Mouse (Mus musculus): ENCODE measurements around the gene Gpatch2l. TPM values are rescaled to one million over a fixed set of nuclear protein-coding genes. Genes with fewer than 3 reads are reported as not detected.

The Gpatch2l gene
- total RNA-seq, 4 experiments from 2014 or later = 31.9 to 37.3 (median 32.8) TPM

GRCm38 (mm10) chr12:86276895-86277294 lies 35.2 kb downstream of the Gpatch2l start:
- DNase-seq (ENCODE audit: low spot score in 2 of 2) = peak; percentile 31 to 35

DNA sequence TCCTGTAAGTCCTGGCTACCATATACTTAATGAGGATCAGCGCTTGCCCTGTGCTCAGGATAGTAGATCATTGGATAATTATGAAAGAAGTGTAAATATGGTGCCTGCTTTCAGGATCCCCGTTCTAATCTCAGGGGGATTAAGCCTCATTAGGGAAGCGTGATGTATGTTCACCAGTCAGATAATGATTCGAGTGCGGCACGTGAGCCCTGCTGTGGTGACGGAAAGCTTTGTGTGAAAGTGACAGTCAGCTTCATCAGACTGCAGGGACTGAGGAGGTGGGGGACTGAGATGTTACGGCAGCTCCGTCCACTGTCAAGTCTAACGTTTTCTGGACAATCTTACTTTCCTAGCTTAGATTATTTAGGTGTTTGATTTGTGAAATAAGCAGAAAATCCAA lies 38.3 kb downstream of the Gpatch2l start:
- no peak for DNase-seq (ENCODE audit: low spot score in 2 of 2)

GRCm38 (mm10) chr12:86285704-86286103 lies 44.0 kb downstream of the Gpatch2l start:
- DNase-seq (ENCODE audit: low spot score in 2 of 2) = no peak

- no peak for DNase-seq (ENCODE audit: low spot score in 2 of 2)
Measured at GRCm38 (mm10) chr12:86297450-86297849, 55.8 kb downstream of the Gpatch2l start.

DNA sequence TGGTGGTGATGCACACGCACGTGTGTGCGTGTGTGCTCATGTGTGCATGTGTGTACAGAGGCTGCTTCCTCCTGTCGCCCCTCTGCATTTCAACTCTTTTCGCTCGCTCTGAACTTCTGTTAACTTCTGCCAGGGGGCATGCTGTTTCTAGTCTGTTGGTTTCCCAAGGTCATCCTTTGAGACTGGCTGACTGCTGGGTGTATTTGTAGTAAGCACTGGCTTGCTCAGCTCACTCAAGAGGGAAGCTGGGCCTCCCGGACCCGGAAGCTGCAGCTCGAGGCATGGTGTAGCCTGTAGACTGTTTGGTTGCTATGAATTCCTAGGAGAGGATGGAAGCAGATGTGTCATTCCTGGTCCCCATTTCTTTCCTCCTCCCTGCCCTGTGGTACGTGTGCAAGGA lies 61.3 kb downstream of the Gpatch2l start:
- no peak for DNase-seq (ENCODE audit: low spot score in 2 of 2)

GRCm38 (mm10) chr12:86305045-86305444 lies 63.4 kb downstream of the Gpatch2l start:
- DNase-seq (ENCODE audit: low spot score in 2 of 2) = no peak

GRCm38 (mm10) chr12:86305635-86306243 lies 64.1 kb downstream of the Gpatch2l start:
- DNase-seq (ENCODE audit: low spot score in 2 of 2) = no peak

DNA sequence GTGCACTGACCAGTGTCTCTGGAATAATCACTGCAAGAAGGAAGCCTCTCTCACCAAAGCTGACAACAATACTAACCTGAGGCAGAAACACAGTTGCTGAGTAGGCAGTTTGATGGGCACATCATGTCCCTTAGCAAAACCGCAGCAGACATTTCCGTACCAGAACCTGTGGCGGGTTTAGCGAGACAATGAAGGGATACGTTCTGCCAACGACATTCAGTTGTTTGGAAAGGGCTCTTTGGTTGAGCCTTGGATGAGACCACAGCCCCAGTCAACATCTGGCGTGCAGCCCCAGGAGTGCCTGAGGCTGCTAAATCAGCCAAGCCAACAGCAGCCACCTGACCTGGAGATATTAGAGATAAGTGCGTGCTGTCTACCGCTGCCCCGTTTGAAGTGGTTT lies 67.8 kb downstream of the Gpatch2l start:
- no peak for DNase-seq (ENCODE audit: low spot score in 2 of 2)

DNA sequence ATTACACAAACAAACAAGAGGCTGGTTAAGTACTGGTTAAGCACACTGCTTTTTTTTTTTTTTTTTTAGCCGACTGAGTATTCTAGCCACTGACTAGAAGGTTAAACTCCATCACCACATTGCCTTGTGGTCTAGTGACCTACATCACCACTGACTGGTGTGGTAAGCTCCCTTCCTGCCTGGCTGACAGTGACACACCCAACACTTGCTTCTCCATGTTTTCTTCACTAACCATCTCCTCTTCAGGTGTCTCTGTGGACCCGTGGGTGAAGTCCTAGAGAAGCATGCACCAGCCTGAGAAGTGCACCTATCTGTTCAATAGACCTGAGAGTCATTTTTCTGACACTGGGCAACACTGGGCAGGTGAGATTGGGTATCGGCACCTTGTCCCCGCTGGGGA lies 68.2 kb downstream of the Gpatch2l start:
- DNase-seq (ENCODE audit: low spot score in 2 of 2) = no peak

DNA sequence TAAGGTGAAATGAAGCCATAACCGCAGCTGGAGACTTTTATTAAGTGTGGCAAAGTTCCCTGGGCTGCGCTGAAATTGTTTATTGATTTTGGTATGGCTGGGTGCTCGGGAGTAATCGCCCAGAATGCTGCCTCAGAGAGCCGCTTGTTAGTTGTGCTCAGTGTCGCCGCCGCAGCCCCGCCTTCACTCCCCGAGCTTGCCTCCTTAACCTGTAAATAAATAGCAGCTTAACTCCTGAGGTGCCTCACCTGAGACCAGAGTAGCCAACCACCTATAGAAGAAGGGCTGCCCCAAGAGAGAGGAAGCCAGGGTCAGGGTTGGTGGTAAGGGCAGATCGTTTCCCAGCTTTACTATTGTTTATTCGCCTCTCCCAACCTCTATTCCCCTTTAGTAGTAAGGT lies 79.0 kb downstream of the Gpatch2l start:
- DNase-seq (ENCODE audit: low spot score in 2 of 2) = no peak

- no peak for DNase-seq (ENCODE audit: low spot score in 2 of 2)
Measured at GRCm38 (mm10) chr12:86324297-86324696, 82.6 kb downstream of the Gpatch2l start.

DNA sequence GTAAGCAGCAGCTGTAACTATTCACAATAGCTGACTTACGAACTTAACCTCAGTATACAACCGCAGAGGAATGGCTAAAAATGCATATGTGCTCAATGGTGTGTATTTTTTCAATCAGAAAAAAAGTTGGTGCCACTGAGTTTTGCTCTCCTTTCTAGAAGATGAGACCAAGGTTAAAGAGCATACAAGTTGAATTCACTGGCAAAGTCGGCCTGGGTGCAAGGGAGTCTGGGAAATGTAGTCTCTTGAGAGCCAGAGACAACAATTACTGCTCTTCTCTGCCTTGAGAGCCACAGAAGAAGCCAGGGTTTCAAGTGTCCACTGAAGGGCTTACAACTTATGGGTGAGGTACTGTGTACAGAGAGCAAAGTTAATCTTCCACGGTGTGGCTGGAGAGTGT lies 88.2 kb downstream of the Gpatch2l start:
- no peak for DNase-seq (ENCODE audit: low spot score in 2 of 2)

DNA sequence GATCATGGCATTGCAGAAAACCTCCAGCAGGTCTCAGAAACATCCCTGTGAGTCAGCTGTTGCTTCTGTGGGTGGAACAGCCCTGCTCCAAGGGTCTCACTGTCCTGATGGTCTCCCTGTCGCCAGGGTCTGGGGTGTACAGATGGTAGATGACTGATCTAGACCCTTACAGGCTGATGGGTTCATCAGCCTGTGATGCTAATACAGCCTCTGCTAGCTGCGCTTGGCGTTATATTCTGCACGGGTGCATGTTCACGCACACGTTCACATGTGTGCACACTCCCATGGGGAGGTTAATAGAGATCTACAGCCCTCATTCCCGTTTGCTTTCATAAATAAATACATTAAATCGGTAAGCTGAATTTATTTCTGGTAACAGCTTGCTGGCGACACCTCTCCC lies 89.0 kb downstream of the Gpatch2l start:
- no peak for DNase-seq (ENCODE audit: low spot score in 2 of 2)

- DNase-seq (ENCODE audit: low spot score in 2 of 2) = no peak
Measured at GRCm38 (mm10) chr12:86331248-86331647, 89.6 kb downstream of the Gpatch2l start.

- DNase-seq (ENCODE audit: low spot score in 2 of 2) = no peak
Measured at GRCm38 (mm10) chr12:86336209-86336608, 94.6 kb downstream of the Gpatch2l start.

- no peak for DNase-seq (ENCODE audit: low spot score in 2 of 2)
Measured at GRCm38 (mm10) chr12:86336887-86337286, 95.2 kb downstream of the Gpatch2l start.

Other genes starting within 250 kb of the Gpatch2l start
- 10 to 100 TPM; 13.7 to 19.9 (median 16.0) TPM for gene Tgfb3, start 162.8 kb upstream of the Gpatch2l start, total RNA-seq (2022)
- gene Ift43, start 159.3 kb upstream of the Gpatch2l start, total RNA-seq (2022) = 10 to 100 TPM; 13.0 to 18.5 (median 15.4) TPM
- gene Esrrb, start 119.3 kb downstream of the Gpatch2l start, total RNA-seq (2022) = 1 to 10 TPM in 3 of 4 experiments, under 1 TPM in 1; 0.98 to 1.9 (median 1.5) TPM